Mouse (Mus musculus) c-Kit-negative CD71-positive TER-119-positive erythroid progenitor cells, embryonic 14.5 days (primary cell): ENCODE data around the gene Olfr350.

Experiments used
- DNase-seq: peaks from one replicate; pipeline ENCODE4 v3.0.0-alpha.2; 2013; ENCODE audit warnings: low read depth, low spot score

Gene Olfr350

DNA sequence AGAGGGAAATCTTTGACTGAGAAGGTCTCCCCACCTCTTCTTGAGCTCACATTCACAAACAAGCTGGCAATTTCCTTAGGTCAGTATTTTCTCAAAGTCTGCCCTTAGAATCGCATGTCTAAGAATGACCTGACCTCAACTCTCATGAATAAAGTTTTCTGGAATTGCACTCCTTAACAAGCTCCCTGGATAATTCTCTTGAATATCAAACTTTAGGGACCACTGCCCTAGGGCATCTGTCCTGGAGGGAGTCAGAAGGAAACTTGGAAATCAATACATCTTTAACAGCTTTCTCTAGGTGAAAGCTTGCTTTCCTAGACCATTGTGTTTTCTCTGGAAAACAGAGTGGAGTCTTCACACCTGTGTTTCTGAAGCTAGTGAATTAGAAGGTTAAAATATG lies at the start of gene Olfr350:
Gene Olfr350 (plus strand): TSS at position 301 of the 400 bp plus-strand sequence.
- no peak for DNase-seq

DNA sequence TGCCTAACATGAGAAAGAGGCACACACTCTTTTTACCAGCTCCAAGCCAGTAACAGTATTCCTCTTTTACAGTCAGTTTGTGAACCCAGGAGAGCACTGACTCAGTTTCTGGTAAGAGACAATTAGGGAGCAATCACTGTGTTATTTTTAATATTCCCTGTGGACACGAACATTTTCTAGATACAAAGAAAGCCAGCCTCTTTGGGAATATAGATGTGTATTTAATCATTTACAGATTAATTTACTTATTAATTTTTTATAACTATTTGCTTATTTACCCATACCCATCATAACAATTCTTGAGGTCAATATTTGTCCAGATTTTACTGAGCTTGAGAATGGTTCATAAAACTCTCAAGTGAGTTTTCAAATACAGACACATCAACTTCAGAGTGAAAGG lies 29.2 kb upstream of the Olfr350 start, which contains the start of gene Olfr3:
Gene Olfr3 (minus strand): TSS at position 101 of the 400 bp plus-strand sequence.
- DNase-seq: no peak

DNA sequence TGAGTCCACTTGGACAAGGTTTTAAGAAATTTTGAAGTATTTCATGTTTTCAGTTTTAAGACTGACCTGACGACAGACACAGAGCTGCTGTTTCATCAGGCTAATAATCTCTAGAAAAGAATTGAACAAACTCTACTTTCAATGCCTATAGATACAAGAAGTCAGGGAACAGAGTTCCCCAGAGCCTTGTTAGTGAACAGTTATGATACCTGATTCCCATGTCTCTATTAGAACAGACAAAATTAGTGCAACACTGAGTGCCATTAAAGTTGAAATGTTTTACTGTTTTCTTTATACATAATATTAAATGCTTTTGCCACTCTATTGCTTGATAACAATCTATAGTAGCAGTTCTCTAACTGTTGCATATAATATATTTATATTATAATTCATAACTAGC lies 16.4 kb downstream of the Olfr350 start, which contains the start of gene Olfr351:
Gene Olfr351 (minus strand): TSS at position 101 of the 400 bp plus-strand sequence.
- DNase-seq: no peak

DNA sequence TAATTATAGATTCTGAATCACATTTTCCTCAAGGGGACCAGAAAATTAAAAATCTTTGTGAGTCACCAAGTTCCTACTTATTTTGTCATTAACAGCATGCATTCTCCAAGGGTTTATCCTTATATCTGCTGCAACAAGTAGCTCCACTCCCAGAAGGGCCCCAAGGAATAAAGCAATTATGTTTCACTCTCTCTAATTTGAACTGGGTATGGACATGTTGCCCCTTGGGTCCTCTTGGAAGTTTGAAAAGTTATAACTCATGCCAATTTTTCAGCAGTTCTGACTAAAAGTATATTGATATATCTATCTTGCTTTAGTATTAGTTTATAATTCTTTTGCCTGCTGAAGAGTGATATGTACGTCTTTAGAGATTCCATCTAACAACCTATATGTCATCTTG lies 22.1 kb downstream of the Olfr350 start, which contains the start of gene Olfr352:
Gene Olfr352 (plus strand): TSS at position 301 of the 400 bp plus-strand sequence.
- DNase-seq: no peak

DNA sequence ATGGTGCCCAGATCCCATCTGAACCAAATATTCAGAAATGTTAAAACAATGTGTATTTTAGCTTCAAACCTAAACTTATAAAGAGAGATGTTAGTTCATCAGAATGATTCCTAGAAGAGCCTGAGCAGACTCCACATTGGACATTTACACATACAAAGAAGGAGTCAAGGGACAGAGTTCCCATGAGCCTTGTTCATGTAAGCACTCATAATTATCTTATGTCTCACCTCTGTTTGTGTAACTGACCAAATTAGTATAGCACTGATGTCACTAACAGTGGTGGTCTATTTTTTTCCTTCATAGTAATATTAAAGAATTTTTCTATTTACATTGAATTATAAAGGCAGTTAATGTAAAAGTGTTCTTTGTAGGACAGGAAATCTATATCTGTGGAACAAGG lies 46.7 kb downstream of the Olfr350 start, which contains the start of gene Olfr353:
Gene Olfr353 (minus strand): TSS at position 101 of the 400 bp plus-strand sequence.
- no peak for DNase-seq

DNA sequence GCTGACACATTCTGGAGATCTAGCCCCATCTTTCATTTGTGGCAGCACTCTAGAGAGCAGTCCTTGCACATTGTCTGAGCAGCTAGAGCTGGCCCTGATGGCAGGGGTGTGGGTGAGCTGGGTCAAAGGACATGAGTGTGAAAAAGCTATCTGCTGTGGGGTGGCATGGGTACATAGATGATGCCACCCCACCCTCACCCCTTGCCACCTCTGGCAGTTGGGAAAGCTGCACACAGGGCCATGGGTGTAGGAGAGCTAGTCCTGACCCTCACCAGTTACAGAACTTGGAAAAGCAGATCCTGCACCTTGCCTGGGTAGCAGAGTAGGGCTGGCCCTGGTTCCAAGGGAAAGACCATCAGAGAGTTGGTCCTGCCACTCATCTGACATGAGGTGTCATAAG lies 51.0 kb downstream of the Olfr350 start:
- no peak for DNase-seq
